ENCODE assay signal across 8 mouse cellular contexts in the genomic region with DNA sequence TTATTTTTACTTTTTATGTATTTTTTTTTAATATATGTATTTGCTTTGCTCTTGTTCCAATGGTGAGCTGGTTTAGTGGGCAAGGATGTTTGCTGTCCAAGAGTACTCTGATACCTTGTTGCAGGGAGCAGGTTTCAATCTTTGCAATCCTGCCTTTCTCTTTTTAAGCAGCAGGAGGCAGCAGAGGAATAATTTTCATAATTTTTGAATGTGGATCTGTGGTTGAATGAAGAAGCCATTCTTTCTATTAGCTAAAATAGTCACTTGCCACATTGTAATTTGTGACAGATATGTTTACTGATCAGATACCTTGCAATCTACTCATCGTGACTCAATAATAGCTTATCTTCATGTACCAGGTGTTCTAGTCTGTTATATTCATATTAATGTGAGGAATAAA.
A peak's percentile ranks its signal among the peaks of the same experiment; 100 is the strongest.
DNase-seq lines count a peak whose midpoint lies in the region; ATAC-seq lines count a peak whose summit lies in the region.
"Had no signal": no experiment of that assay in that cellular context is flagged by ENCODE, and none has a peak within 500 bp of the region (broad histone marks: within the 10 kb centered on the region; RNA-seq: fewer than 3 reads in every experiment).

No protein-coding gene starts in this region.

- H3K9ac ChIP-seq in intestine, embryonic 14.5 days (ENCODE audit: low read length), result no peak overlapping the region
- H3K9ac ChIP-seq in intestine, embryonic 16.5 days (ENCODE audit: low read depth, low read length), result no peak overlapping the region
- H3K9ac ChIP-seq: neural tube, embryonic 12.5 days had no signal

- no peaks in the 10 kb centered on the region for H3K9me3 ChIP-seq in intestine, embryonic 14.5 days (ENCODE audit: control insufficient read depth, low read length)
- H3K9me3 ChIP-seq in intestine, embryonic 16.5 days (ENCODE audit: control insufficient read depth, low read length), result no peaks in the 10 kb centered on the region
- H3K9me3 ChIP-seq: neural tube, embryonic 12.5 days had no signal

- no peak for ATAC-seq in intestine, embryonic 14.5 days (replicated peaks; ENCODE audit: low FRiP score, low TSS enrichment, low read depth)
- no peak for ATAC-seq in intestine, embryonic 16.5 days

- no peaks in the 10 kb centered on the region for H3K27me3 ChIP-seq in intestine, embryonic 14.5 days (replicated peaks; ENCODE audit: control insufficient read depth, insufficient read depth, low read length)
- no peaks in the 10 kb centered on the region for H3K27me3 ChIP-seq in intestine, embryonic 16.5 days (replicated peaks; ENCODE audit: control insufficient read depth, insufficient read depth, low read length)
- H3K27me3 ChIP-seq: neural tube, embryonic 12.5 days had no signal

- no peaks in the 10 kb centered on the region for H3K4me1 ChIP-seq in intestine, embryonic 14.5 days (replicated peaks; ENCODE audit: control insufficient read depth, insufficient read depth, low read length)
- H3K4me1 ChIP-seq in intestine, embryonic 16.5 days (ENCODE audit: control insufficient read depth, insufficient read depth, low read length), result no peaks in the 10 kb centered on the region

- no peak overlapping the region for H3K4me2 ChIP-seq in intestine, embryonic 14.5 days (ENCODE audit: low read length)
- no peak overlapping the region for H3K4me2 ChIP-seq in intestine, embryonic 16.5 days (ENCODE audit: low read depth, low read length)
- H3K4me2 ChIP-seq: neural tube, embryonic 12.5 days had no signal

- DNase-seq in intestine, embryonic 14.5 days (ENCODE audit: low spot score), result peak; percentile 73
- peak; percentile 57 for DNase-seq in urinary bladder, postnatal 14 days (ENCODE audit: low spot score)
- DNase-seq in urinary bladder, postnatal 10 days (ENCODE audit: low spot score), result no peak
- DNase-seq in cerebellum, adult 9-11 months, result peak; percentile 7
- DNase-seq in layer of hippocampus, adult 9-10 months (ENCODE audit: low spot score), result peak; percentile 68
- peak; percentile 15 for DNase-seq in telencephalon, adult 2 months (ENCODE audit: low read depth, low spot score)

- H3K27ac ChIP-seq in intestine, embryonic 14.5 days (ENCODE audit: low read depth), result no peak overlapping the region
- no peak overlapping the region for H3K27ac ChIP-seq in intestine, embryonic 16.5 days (ENCODE audit: low read length)
- H3K27ac ChIP-seq: neural tube, embryonic 12.5 days had no signal

- H3K36me3 ChIP-seq in intestine, embryonic 14.5 days (ENCODE audit: control insufficient read depth, insufficient read depth, low read length), result no peaks in the 10 kb centered on the region
- H3K36me3 ChIP-seq in intestine, embryonic 16.5 days (ENCODE audit: control insufficient read depth, insufficient read depth, low read length), result no peaks in the 10 kb centered on the region
- H3K36me3 ChIP-seq: neural tube, embryonic 12.5 days had no signal

- no peak overlapping the region for H3K4me3 ChIP-seq in intestine, embryonic 14.5 days (ENCODE audit: low read depth, low read length)
- no peak overlapping the region for H3K4me3 ChIP-seq in intestine, embryonic 16.5 days (ENCODE audit: low read length)
- H3K4me3 ChIP-seq: neural tube, embryonic 12.5 days had no signal

- 71% methylated on average over 1 of the region's 1 CpGs for WGBS in intestine, embryonic 14.5 days
- 65% methylated on average over 1 of the region's 1 CpGs for WGBS in intestine, embryonic 16.5 days
